Mouse (Mus musculus): Measurements from ENCODE around the gene Sin3b.
"Not testable (repeated sequence)": the region's sequence is repeated elsewhere in the genome, so short reads cannot be mapped to it uniquely, and the experiment has no call there.

The Sin3b gene

GRCm38 (mm10) chr8:72722769-72723650, at the start of gene Sin3b:
Gene Sin3b, plus strand, starts transcription at chr8:72723285.
- in situ Hi-C loops (cut with MboI, MseI) = loop anchor here (5.0 kb wide), 2 partner anchors 41 to 151 kb away; partner anchors contain the start of genes Smim7 and Tmem38a

GRCm38 (mm10) chr8:72674184-72674583, 48.9 kb upstream of the Sin3b start:
- in situ Hi-C loops (cut with MboI, MseI) = loop anchor here (5.0 kb wide), 1 partner anchor 93 kb away; no protein-coding TSS in a partner anchor

- in situ Hi-C loops (cut with MboI, MseI) = no loop called here
These were observed 46.6 kb upstream of the Sin3b start for GRCm38 (mm10) chr8:72676436-72676835.

GRCm38 (mm10) chr8:72676844-72677243, 46.2 kb upstream of the Sin3b start:
- in situ Hi-C loops (cut with MboI, MseI) = not testable (repeated sequence)

- in situ Hi-C loops (cut with MboI, MseI) = no loop called here
These were observed 45.8 kb upstream of the Sin3b start for GRCm38 (mm10) chr8:72677331-72677730.

- in situ Hi-C loops (cut with MboI, MseI) = loop anchor here (5.0 kb wide), 2 partner anchors 42 to 67 kb away; partner anchors contain the start of gene Sin3b
These were observed 43.0 kb upstream of the Sin3b start for GRCm38 (mm10) chr8:72680133-72680532.

GRCm38 (mm10) chr8:72682051-72682687, 40.9 kb upstream of the Sin3b start:
- in situ Hi-C loops (cut with MboI, MseI) = loop anchor here (5.0 kb wide), 2 partner anchors 40 to 65 kb away; partner anchors contain the start of gene Sin3b

GRCm38 (mm10) chr8:72683010-72683521, 40.0 kb upstream of the Sin3b start:
- in situ Hi-C loops (cut with MboI, MseI) = loop anchor here (5.0 kb wide), 2 partner anchors 39 to 64 kb away; partner anchors contain the start of gene Sin3b

GRCm38 (mm10) chr8:72683572-72684099, 39.4 kb upstream of the Sin3b start:
- in situ Hi-C loops (cut with MboI, MseI) = loop anchor here (5.0 kb wide), 2 partner anchors 39 to 64 kb away; partner anchors contain the start of gene Sin3b

GRCm38 (mm10) chr8:72698349-72698926, 24.6 kb upstream of the Sin3b start:
- in situ Hi-C loops (cut with MboI, MseI) = no loop called here

GRCm38 (mm10) chr8:72712569-72712968, 10.5 kb upstream of the Sin3b start:
- in situ Hi-C loops (cut with MboI, MseI) = no loop called here

- in situ Hi-C loops (cut with MboI, MseI) = no loop called here
These were observed 6.5 kb upstream of the Sin3b start for GRCm38 (mm10) chr8:72716594-72716993.

- in situ Hi-C loops (cut with MboI, MseI) = loop anchor here (5.0 kb wide), 2 partner anchors 38 to 148 kb away; partner anchors contain the start of genes Smim7 and Tmem38a
These were observed 2.5 kb upstream of the Sin3b start for GRCm38 (mm10) chr8:72720541-72720940.

- in situ Hi-C loops (cut with MboI, MseI) = loop anchor here (5.0 kb wide), 2 partner anchors 41 to 151 kb away; partner anchors contain the start of genes Smim7 and Tmem38a
These were observed 541 bp downstream of the Sin3b start for GRCm38 (mm10) chr8:72723651-72724001.

- in situ Hi-C loops (cut with MboI, MseI) = no loop called here
These were observed 5.6 kb downstream of the Sin3b start for GRCm38 (mm10) chr8:72728636-72729035.

GRCm38 (mm10) chr8:72735001-72735400, 11.9 kb downstream of the Sin3b start:
- in situ Hi-C loops (cut with MboI, MseI) = no loop called here

GRCm38 (mm10) chr8:72736868-72737267, 13.8 kb downstream of the Sin3b start:
- in situ Hi-C loops (cut with MboI, MseI) = no loop called here

- in situ Hi-C loops (cut with MboI, MseI) = loop anchor here (5.0 kb wide), 2 partner anchors 39 to 64 kb away; no protein-coding TSS in a partner anchor
These were observed 23.0 kb downstream of the Sin3b start for GRCm38 (mm10) chr8:72746061-72746460.

- in situ Hi-C loops (cut with MboI, MseI) = loop anchor here (5.0 kb wide), 2 partner anchors 43 to 68 kb away; no protein-coding TSS in a partner anchor
These were observed 26.8 kb downstream of the Sin3b start for GRCm38 (mm10) chr8:72749846-72750245.

GRCm38 (mm10) chr8:72750266-72750665, 27.2 kb downstream of the Sin3b start:
- in situ Hi-C loops (cut with MboI, MseI) = no loop called here

GRCm38 (mm10) chr8:72751126-72751525, 28.0 kb downstream of the Sin3b start:
- in situ Hi-C loops (cut with MboI, MseI) = no loop called here
